Mouse (Mus musculus) liver, embryonic 14 days (tissue): Measurements from ENCODE around the gene Apc2. TPM values are rescaled to one million over a fixed set of nuclear protein-coding genes. Genes with fewer than 3 reads are reported as not detected.

Experiments used
- polyA plus RNA-seq: library from polyadenylated mRNA; depleted of rRNA; stranded (reverse); fragments of >200 nt; gene quantifications from 2 replicates; pipeline ENCODE4 v1.2.3, GENCODE M21; 2012; rRNA removed

The Apc2 gene
- 0.02 and 0.09 TPM in 2 replicates for polyA plus RNA-seq

DNA sequence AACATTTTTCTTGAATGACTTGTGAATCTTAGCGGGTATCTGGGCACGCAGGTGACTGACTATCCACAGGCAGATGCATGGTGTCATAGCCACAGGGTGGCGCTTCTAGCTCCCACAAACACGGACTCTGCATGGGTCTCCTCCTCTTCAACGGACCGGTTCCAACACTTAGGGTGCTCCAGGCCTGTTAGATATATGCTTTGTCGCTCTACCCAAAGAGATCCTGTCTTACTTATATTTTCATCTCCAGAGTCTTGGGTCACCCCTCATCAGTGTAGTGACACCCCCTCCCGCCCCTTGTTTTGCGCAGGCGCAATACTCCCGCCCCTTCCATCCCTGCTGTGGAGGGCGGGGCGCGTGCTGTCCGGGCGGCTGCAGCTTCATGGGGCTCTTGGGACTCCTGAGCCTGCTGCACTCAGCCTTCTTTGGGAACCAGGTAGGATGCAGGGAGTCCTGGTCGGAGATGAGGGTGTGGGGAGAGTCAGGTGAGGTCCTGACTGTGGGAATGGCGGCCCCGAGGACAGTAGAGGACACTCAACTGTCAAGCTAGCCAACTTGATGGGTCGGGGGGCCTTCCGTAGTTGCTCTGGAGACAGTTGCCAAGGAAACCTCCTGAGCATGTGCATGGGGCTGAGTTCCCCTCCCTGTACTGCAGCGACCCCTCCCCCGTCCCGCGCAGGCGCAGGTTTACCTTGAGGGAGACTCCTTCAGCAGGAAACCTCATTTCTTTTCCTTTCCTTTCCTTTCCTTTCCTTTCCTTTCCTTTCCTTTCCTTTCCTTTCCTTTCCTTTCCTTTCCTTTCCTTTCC is at the start of gene Apc2:
Apc2 (plus strand) TSS at position 360 of the 808 bp plus-strand sequence.

GRCm38 (mm10) chr10:80248971-80249640 is 46.7 kb upstream of the Apc2 start, which contains the start of gene Ndufs7:
Gene Ndufs7 (plus strand): TSS chr10:80249121.

GRCm38 (mm10) chr10:80260642-80261584 is 34.9 kb upstream of the Apc2 start, which contains the start of the genes Gamt and Dazap1:
Gene Gamt (minus strand): TSS chr10:80261012.
Gene Dazap1 (plus strand): TSS chr10:80261486.

DNA sequence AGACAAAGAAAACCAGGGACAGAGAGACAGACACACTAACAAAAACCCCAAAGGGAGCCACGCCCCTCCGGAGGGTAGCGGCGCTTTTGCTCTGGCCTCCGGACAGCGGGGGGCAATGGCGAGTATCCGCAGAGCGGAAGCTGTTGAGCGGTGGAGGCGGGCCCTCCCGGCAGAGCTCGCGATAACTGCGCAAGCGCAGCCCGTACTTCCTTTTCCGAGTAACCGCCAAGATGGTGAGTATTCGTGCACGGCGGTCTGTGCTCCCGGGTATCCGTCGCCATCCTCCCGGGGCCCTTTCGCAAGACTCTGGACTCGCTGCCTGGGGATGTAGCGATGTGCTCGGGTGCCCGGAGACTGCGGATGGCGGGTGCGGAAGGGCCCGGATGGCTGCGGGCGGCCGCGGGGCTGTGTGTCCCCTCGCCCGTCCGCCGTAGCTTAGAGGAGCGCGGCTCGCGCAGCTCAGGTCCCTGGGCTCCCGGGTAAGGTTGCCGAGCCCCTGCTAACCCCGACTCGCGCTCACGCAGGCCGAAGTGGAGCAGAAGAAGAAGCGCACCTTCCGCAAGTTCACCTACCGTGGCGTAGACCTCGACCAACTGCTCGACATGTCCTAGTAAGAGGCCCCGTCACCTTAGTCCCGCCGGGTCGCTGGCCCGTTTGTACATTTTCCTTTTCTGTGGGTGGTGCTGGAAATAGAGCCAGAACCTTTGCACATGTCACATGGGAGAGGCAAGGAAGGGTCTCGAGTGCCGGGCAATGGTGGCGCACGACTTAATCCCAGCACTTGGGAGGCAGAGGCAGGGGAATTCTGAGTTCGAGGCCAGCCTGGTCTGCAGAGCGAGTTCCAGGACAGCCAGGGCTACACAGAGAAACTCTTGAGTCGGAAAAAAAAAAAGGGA is 3.3 kb upstream of the Apc2 start, which contains the start of gene Rps15:
Rps15 (plus strand) TSS at position 203 of the 896 bp plus-strand sequence.

DNA sequence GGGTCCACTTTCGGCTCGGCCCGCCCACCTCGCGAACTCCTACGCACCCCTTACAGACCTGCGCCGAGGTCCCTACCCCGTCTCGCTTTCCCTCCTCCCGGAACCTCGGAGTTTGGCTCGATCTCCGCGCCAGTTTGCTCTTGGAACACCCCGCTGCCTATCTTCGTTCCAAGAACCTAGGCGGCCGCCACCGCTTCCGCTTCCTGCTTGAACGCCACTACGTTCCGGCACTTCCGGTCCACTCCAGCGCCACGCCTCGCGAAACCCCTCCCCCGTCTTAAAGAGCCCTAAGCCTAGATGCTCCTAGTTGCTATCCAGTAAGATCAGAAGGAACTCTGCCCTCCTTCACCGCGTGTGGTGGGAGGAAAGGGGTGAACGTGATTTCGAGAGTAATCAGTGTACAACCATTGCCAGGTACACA is 24.6 kb downstream of the Apc2 start, which contains the start of gene 2310011J03Rik:
2310011J03Rik (minus strand) TSS at position 198 of the 421 bp plus-strand sequence.

GRCm38 (mm10) chr10:80329273-80330081 is 33.7 kb downstream of the Apc2 start, which contains the start of the genes Pcsk4 and Reep6:
Gene Pcsk4 (minus strand): TSS chr10:80329498.
Gene Reep6 (plus strand): TSS chr10:80329953.

GRCm38 (mm10) chr10:80348244-80348781 is 52.5 kb downstream of the Apc2 start, which contains the start of gene Adamtsl5:
Gene Adamtsl5 (minus strand): TSS chr10:80348412.

DNA sequence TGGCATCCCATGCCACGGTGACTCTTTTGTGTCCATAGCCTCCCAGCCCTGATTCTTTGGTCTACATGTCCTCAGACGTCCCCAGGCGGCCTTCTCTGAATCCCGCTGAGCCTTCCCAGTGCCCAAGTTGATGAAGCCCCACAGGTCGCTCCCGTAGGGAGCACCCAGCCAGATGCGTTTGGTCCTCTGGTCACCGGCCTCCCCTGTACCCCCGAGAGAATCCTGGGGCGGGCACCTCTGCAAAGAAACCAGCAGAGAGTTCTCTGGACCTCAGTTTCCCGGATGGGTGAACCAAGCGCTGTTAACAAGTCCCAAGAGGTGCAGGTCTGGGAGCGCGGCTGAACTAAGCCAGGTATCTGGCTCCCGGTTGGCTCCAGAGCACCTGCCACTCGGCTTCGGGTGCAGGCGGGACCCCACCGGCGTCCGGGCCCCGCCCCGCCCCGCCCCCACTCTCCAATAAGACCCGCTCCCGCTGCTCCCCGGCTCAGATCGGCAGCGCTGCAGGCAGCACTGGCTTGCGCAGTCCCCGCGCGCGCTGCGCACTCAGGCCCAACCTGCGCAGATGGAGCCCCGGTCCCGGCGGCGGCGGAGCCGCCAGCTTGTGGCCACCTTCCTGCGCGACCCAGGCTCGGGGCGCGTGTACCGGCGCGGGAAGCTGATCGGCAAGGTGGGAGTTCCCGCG is 60.4 kb downstream of the Apc2 start, which contains the start of gene Plk5:
Plk5 (plus strand) TSS at position 459 of the 682 bp plus-strand sequence.

Other genes with a start within 250 kb of the Apc2 start
- gene Gpx4, start 248.8 kb upstream of the Apc2 start, polyA plus RNA-seq = 378 and 411 TPM in 2 replicates
- gene Sbno2, start 190.4 kb upstream of the Apc2 start, polyA plus RNA-seq = 8.9 and 9.8 TPM in 2 replicates
- gene Stk11, start 180.2 kb upstream of the Apc2 start, polyA plus RNA-seq = 88.1 and 91.3 TPM in 2 replicates
- gene Atp5d, start 157.3 kb upstream of the Apc2 start, polyA plus RNA-seq = 174 and 199 TPM in 2 replicates
- 1.4 and 1.8 TPM in 2 replicates for gene Cbarp, start 155.1 kb upstream of the Apc2 start, polyA plus RNA-seq
- 8.2 and 9.9 TPM in 2 replicates for gene Midn, start 147.7 kb upstream of the Apc2 start, polyA plus RNA-seq
- gene Cirbp, start 130.0 kb upstream of the Apc2 start, polyA plus RNA-seq = 19.1 and 20.7 TPM in 2 replicates
- gene 1600002K03Rik, start 123.0 kb upstream of the Apc2 start, polyA plus RNA-seq = 8.6 TPM in 2 replicates
- 0.37 and 0.46 TPM in 2 replicates for gene Efna2, start 116.5 kb upstream of the Apc2 start, polyA plus RNA-seq
- 18.1 and 18.9 TPM in 2 replicates for gene Mum1, start 69.5 kb upstream of the Apc2 start, polyA plus RNA-seq
- gene Ndufs7, start 46.9 kb upstream of the Apc2 start, polyA plus RNA-seq = 170 and 176 TPM in 2 replicates
- 31.8 and 38.8 TPM in 2 replicates for gene Gamt, start 35.0 kb upstream of the Apc2 start, polyA plus RNA-seq
- 77.1 and 86.4 TPM in 2 replicates for gene Dazap1, start 34.5 kb upstream of the Apc2 start, polyA plus RNA-seq
- gene Rps15, start 3.5 kb upstream of the Apc2 start, polyA plus RNA-seq = 2,101 and 2,143 TPM in 2 replicates
- gene 2310011J03Rik, start 24.6 kb downstream of the Apc2 start, polyA plus RNA-seq = 22.5 and 25.2 TPM in 2 replicates
- gene Pcsk4, start 33.5 kb downstream of the Apc2 start, polyA plus RNA-seq = 5.6 and 6.8 TPM in 2 replicates
- gene Reep6, start 34.0 kb downstream of the Apc2 start, polyA plus RNA-seq = 18.7 and 23.4 TPM in 2 replicates
- 1.6 and 1.7 TPM in 2 replicates for gene Adamtsl5, start 52.4 kb downstream of the Apc2 start, polyA plus RNA-seq
- 0.13 and 0.15 TPM in 2 replicates for gene Plk5, start 60.5 kb downstream of the Apc2 start, polyA plus RNA-seq
- 3.0 and 3.5 TPM in 2 replicates for gene Mex3d, start 91.7 kb downstream of the Apc2 start, polyA plus RNA-seq
- gene Mbd3, start 103.6 kb downstream of the Apc2 start, polyA plus RNA-seq = 77.4 and 79.2 TPM in 2 replicates
- gene Uqcr11, start 110.9 kb downstream of the Apc2 start, polyA plus RNA-seq = 546 and 582 TPM in 2 replicates
- gene Tcf3, start 137.7 kb downstream of the Apc2 start, polyA plus RNA-seq = 48.7 and 53.7 TPM in 2 replicates
- gene Onecut3, start 198.9 kb downstream of the Apc2 start, polyA plus RNA-seq = 0.02 TPM in 2 replicates
- 0.01 and 0.02 TPM in 2 replicates for gene Atp8b3, start 243.1 kb downstream of the Apc2 start, polyA plus RNA-seq